Mouse (Mus musculus) neural tube, embryonic 14.5 days (tissue): ENCODE measurements around the gene Gm43064. TPM values are rescaled to one million over a fixed set of nuclear protein-coding genes. Genes with fewer than 3 reads are reported as not detected.

ENCODE experiments used
- ATAC-seq: fragments of 200-750 bp; cut with Nextera tagmentation; 2 replicates; pipeline ENCODE4 v1.8.0; 2017; ENCODE audit warnings: low read depth, mild to moderate bottlenecking, moderate TSS enrichment, moderate library complexity
- H3K27ac ChIP-seq: fragments of 300-500 bp; sonication (generic); 2 replicates; pipeline ENCODE4 v1.5.1; 2014; ENCODE audit warnings: low read depth, mild to moderate bottlenecking, control low read depth, low read length, moderate library complexity, mixed read lengths
- H3K27me3 ChIP-seq: fragments of 300-500 bp; sonication (generic); 2 replicates; pipeline ENCODE4 v1.6.1; 2014; ENCODE audit warnings: low read length; ENCODE audit not compliant: control insufficient read depth, insufficient read depth
- H3K36me3 ChIP-seq: fragments of 300-500 bp; sonication (generic); 2 replicates; pipeline ENCODE4 v1.6.1; 2014; ENCODE audit warnings: low read length, mixed read lengths; ENCODE audit not compliant: control insufficient read depth, insufficient read depth
- H3K4me1 ChIP-seq: fragments of 300-500 bp; sonication (generic); 2 replicates; pipeline ENCODE4 v1.6.1; 2014; ENCODE audit warnings: low read length; ENCODE audit not compliant: control insufficient read depth, insufficient read depth
- H3K4me2 ChIP-seq: fragments of 300-500 bp; sonication (generic); 2 replicates; pipeline ENCODE4 v1.6.1; 2014; ENCODE audit warnings: mild to moderate bottlenecking, low read depth, low read length, control low read depth
- H3K4me3 ChIP-seq: fragments of 300-500 bp; sonication (generic); 2 replicates; pipeline ENCODE4 v1.5.1; 2014; ENCODE audit warnings: low read depth, low read length, control low read depth, mixed read lengths
- H3K9ac ChIP-seq: fragments of 300-500 bp; sonication (generic); replicated peaks from 2 replicates; pipeline ENCODE4 v1.6.1; 2014; ENCODE audit warnings: low read depth, mild to moderate bottlenecking, control low read depth, low read length, mixed read lengths
- H3K9me3 ChIP-seq: fragments of 300-500 bp; sonication (generic); 2 replicates; pipeline ENCODE4 v1.6.1; 2016; ENCODE audit warnings: low read length; ENCODE audit not compliant: control insufficient read depth
- WGBS: fragments of 180-500 bp; shearing (Covaris S2); extraction: QIAGEN DNeasy Blood & Tissue Kit; methylation state at CpG from one replicate; pipeline ENCODE4 v1.1.7; 2014; 5-methylcytosine and 5-hydroxymethylcytosine counted together
- polyA plus RNA-seq: library from polyadenylated mRNA; unstranded; fragments of >200 nt; fragmentation: Nextera tagmentation; extraction: Ambion mirVana; gene quantifications from 2 replicates; pipeline ENCODE4 v1.2.1, GENCODE M21; 2014

Gm43064 gene
- polyA plus RNA-seq, 1 experiment from 2014 or later, result 0.25 TPM

DNA sequence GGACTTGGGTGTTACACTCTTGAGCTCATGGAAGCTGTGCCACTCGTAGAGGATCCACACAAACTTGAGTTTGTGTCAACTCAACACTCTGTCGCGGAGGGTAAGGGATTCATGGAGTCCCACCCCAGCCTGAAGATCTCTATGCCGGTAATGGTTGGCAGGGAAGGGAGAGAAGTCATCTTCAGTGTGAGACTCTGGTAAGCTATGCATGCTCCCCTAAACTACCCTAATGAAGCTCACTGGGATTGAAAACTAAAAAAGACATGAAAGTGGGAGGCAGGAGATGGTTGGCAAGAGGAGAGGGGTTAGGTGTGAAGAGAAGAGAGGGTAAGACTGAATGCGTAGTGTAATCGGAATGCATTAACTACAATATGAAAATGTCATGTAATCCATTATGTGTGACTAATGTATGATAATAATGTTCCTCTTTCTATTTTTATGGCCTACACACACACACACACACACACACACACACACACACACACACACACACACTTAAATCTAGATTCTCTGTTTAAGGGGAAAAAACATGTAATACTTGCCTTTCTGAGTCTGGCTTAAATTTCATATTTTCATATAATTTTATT is 48.7 kb downstream of the Gm43064 start:
- Histone ChIP-seq H3K4me1 (0 out of 2 replicates have a peak, but pooled peaks cover 2% of the 10 kb centered on the region), H3K4me2 (no peak overlapping the region), H3K9me3 (no peaks in the 10 kb centered on the region), H3K27ac (no peak overlapping the region), H3K9ac (no peak overlapping the region), H3K27me3 (no peaks in the 10 kb centered on the region), H3K36me3 (no peaks in the 10 kb centered on the region), H3K4me3 (no peak overlapping the region)
- no peak for ATAC-seq
- WGBS, result 86% methylated on average over 6 of the region's 6 CpGs

DNA sequence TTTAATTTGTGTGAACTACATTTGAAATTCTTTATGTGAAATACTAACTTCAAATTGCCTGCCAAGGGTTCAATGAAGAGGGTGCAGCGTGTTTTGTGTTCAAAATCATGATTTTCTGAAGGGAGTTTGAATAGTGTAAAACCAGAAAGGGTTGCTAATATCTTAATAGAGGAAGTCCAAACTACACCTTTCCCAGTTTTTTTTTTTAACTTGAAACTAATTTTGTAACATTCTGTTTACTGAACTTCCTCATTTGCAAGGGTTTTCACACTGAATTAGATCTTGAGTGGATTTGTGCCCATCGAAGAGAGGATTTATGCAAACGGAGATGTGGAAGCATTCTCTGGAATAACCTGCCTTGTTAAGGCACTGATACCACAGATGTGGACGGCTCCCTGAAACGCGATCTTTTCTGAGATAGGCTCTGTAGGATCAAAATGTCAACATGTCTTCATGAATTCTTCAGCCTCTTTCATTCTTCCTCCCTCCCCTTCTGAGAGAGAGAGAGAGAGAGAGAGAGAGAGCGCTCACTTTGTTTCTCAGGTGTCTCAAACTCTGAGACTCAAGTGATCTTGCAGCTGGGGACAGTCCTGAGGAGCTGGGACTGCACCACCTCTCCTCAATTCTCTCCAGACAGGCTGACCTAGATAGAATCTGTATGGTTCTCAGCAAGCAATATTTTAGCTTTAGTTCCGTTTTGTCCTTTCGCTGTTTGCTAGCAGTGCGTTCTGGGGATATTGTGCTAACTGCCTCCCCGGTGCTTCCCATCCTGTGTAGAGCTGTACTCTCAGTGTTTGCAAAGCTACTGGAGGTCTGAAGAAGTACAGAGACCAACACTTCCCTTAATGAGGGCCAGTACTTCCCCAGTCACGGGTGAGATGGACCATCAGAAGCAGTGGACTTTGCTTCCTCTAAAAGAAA is 49.8 kb downstream of the Gm43064 start, which contains the start of gene Ptpn22:
Gene Ptpn22 (plus strand): TSS at position 915 of the 921 bp plus-strand sequence.
- 83% methylated on average over 12 of the region's 12 CpGs for WGBS
- Histone ChIP-seq H3K4me1 (0 out of 2 replicates have a peak, but pooled peaks cover 2% of the 10 kb centered on the region), H3K4me3 (no peak within 1 kb of the TSS), H3K9me3 (no peaks in the 10 kb centered on the region), H3K27me3 (no peaks in the 10 kb centered on the region), H3K36me3 (no peaks in the 10 kb centered on the region), H3K27ac (no peak within 1 kb of the TSS), H3K4me2 (no peak within 1 kb of the TSS), H3K9ac (no peak within 1 kb of the TSS)
- no peak for ATAC-seq

DNA sequence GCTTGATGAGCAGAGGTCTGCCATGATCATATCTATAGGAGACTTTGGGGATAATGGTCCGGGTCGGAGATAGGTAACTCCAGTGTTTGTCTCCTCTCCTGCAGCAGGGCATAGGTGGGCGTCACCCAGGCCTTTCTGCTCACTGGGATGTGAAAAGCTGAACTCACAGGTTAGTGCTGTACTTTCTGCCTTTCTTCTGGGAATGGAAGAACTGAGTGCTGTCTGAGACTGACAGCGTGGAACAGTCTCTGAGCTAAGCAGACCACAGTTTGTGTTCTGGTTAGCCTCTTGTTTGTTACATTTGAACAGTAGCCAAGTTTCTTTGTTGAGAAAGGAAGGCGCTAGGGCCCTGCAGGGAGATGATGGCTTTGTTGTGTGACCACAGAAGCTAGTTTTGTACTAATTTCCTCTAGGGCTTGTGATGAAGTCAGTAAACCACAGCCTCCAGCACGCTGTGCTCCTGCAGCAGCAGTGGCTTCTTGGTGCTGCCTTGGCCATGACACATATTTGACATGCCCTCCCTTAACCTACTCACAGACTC is 50.5 kb downstream of the Gm43064 start:
- Histone ChIP-seq H3K9me3 (no peaks in the 10 kb centered on the region), H3K4me3 (no peak overlapping the region), H3K4me2 (no peak overlapping the region), H3K36me3 (no peaks in the 10 kb centered on the region), H3K27ac (no peak overlapping the region), H3K27me3 (no peaks in the 10 kb centered on the region), H3K4me1 (0 out of 2 replicates have a peak, but pooled peaks cover 2% of the 10 kb centered on the region), H3K9ac (no peak overlapping the region)
- 67% methylated on average over 6 of the region's 6 CpGs for WGBS
- ATAC-seq, result no peak

DNA sequence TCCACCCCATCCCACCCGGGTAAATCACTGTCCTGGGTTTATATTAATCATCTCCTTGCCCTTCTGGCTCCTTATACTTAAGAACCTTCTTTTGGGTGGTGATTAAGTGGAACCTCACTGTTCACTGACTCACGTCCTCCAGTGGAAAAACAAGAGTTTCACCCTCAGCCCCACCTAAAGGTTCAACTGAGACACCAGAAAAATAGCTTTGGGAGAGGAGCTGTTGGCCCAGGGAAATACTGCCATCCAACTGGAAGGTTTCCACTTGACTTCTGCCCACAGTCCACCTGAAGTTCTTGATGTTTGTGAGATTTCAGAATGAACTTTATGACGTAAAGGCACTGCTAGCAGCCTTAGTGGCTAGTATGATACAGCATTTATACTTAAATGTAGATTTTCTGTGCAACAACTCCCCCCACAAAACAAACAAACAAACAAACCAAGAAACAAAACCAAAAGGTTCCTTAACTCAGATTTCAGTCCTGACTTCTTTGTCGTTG is 53.4 kb downstream of the Gm43064 start:
- H3K9ac ChIP-seq, result no peak overlapping the region
- WGBS, result 82% methylated on average over 4 of the region's 4 CpGs
- no peak for ATAC-seq
- H3K4me1 ChIP-seq, result 0 out of 2 replicates have a peak, but pooled peaks cover 2% of the 10 kb centered on the region
- H3K27me3 ChIP-seq, result no peaks in the 10 kb centered on the region
- H3K27ac ChIP-seq, result no peak overlapping the region
- H3K4me2 ChIP-seq, result no peak overlapping the region
- no peak overlapping the region for H3K4me3 ChIP-seq
- no peaks in the 10 kb centered on the region for H3K36me3 ChIP-seq
- no peaks in the 10 kb centered on the region for H3K9me3 ChIP-seq

DNA sequence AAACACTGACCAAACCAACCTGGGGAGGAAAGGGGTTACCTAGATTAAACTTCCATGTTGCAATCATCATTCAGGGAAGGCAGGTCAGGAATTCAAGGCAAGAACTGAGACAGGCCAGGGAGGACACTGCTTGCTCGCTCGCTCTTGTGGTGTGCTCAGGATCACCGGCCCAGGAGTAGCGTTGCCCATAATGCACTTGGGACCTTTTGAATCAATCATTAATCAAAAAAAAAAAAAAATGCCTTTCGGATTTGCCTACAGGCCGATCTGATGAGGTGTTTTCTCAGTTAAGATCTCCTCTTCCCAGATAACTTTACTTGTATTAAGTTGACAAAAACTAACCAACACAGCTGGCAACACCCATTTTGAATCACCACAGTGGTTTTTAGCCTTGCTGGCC is 54.8 kb downstream of the Gm43064 start:
- H3K4me2 ChIP-seq, result no peak overlapping the region
- no peak overlapping the region for H3K9ac ChIP-seq
- no peaks in the 10 kb centered on the region for H3K27me3 ChIP-seq
- no peaks in the 10 kb centered on the region for H3K36me3 ChIP-seq
- no peak overlapping the region for H3K4me3 ChIP-seq
- no peaks in the 10 kb centered on the region for H3K9me3 ChIP-seq
- 0 out of 2 replicates have a peak, but pooled peaks cover 2% of the 10 kb centered on the region for H3K4me1 ChIP-seq
- WGBS, result 81% methylated on average over 6 of the region's 6 CpGs
- no peak for ATAC-seq
- no peak overlapping the region for H3K27ac ChIP-seq

DNA sequence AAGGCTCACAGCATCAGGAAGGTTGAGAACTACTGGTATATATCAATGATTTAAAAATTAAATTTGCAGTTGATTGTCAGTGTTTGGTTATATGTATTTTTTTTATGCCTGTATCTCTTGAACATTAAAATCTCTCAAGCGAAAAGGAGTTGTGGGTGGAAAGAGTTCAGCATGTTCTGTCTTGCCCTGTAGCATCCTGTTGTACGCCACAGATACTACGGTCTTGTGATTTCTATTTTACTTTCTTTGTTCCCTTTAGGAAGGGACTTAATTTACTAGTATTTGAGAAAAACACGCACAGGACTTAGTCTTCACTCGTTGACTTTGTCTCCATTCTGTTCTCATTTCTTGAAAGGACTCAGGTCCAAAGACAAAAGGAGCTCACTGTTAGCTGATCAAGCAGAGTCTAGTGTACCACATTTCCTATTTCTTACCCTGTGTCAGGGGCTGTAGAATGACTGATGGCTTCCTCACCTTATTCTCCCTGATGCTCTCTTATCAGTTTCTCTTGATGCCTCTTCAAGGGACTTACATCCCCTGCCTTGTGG is 58.1 kb downstream of the Gm43064 start:
- Histone ChIP-seq H3K9ac (no peak overlapping the region), H3K36me3 (no peaks in the 10 kb centered on the region), H3K4me1 (no peaks in the 10 kb centered on the region), H3K4me3 (no peak overlapping the region), H3K27me3 (no peaks in the 10 kb centered on the region), H3K27ac (no peak overlapping the region), H3K4me2 (no peak overlapping the region), H3K9me3 (no peaks in the 10 kb centered on the region)
- no peak for ATAC-seq
- WGBS, result 91% methylated on average over 5 of the region's 5 CpGs

DNA sequence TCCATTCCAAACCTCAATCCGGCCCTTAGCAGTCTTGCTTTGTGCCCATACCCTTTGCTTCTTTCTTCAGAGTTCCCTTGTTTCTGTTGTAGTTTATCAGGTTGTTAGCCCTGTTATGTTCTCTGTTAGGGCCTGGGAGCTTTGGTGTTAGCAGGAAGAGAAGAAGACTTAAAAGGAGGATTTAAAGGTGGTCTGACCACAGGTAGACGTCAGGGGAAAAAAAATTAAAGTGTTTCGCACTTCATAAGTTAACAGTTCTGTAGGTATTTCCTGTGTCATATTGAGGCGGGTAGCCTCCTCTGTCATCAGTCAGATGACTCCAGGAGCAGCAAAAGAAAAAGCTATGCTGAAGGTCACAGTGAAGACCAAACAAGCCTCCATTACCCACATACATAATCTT is 58.6 kb downstream of the Gm43064 start:
- Histone ChIP-seq H3K9ac (no peak overlapping the region), H3K4me3 (no peak overlapping the region), H3K9me3 (no peaks in the 10 kb centered on the region), H3K27me3 (no peaks in the 10 kb centered on the region), H3K4me2 (no peak overlapping the region), H3K4me1 (no peaks in the 10 kb centered on the region), H3K36me3 (no peaks in the 10 kb centered on the region), H3K27ac (no peak overlapping the region)
- no peak for ATAC-seq
- WGBS, result 87% methylated on average over 4 of the region's 4 CpGs

DNA sequence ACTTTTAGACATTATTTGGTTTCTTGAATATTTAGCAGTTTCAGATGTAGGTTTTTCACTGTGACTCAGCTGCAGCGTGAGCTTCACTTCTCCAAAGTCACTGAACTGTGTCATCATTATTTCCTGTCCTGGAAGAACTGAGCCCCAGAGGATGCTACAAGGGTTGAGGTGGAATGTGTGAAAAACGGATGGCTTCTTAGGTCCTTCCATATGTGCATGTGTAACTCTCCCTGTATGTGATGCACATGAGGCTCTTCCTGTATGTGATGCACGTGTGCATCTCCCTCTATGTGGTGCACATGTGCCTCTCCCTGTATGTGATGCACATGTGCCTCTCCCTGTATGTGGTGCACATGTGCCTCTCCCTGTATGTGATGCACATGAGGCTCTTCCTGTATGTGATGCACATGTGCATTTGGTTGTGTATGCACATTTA is 63.3 kb downstream of the Gm43064 start:
- Histone ChIP-seq H3K27me3 (no peaks in the 10 kb centered on the region), H3K9me3 (no peaks in the 10 kb centered on the region), H3K4me1 (no peaks in the 10 kb centered on the region), H3K36me3 (no peaks in the 10 kb centered on the region), H3K4me2 (no peak overlapping the region), H3K9ac (no peak overlapping the region), H3K4me3 (no peak overlapping the region), H3K27ac (no peak overlapping the region)
- ATAC-seq, result no peak
- 64% methylated on average over 3 of the region's 3 CpGs for WGBS
